Mouse (Mus musculus) small intestine, adult 2 months (tissue): ENCODE data around the gene Tsfm. TPM values are rescaled to one million over a fixed set of nuclear protein-coding genes. Genes with fewer than 3 reads are reported as not detected.

Source experiments
- H3K27ac ChIP-seq: fragments of 200-500 bp; 2 replicates; pipeline ENCODE4 v1.5.1; 2012; ENCODE audit warnings: low read depth, low read length, control low read depth, inconsistent platforms; ENCODE audit not compliant: insufficient read depth
- H3K27me3 ChIP-seq: fragments of 200-500 bp; 2 replicates; pipeline ENCODE4 v1.6.1; 2012; ENCODE audit warnings: mild to moderate bottlenecking, moderate library complexity, low read length, inconsistent platforms; ENCODE audit not compliant: control insufficient read depth, insufficient read depth
- H3K36me3 ChIP-seq: fragments of 200-500 bp; 2 replicates; pipeline ENCODE4 v1.6.1; 2012; ENCODE audit warnings: mild to moderate bottlenecking, low read length, control low read depth, inconsistent platforms; ENCODE audit not compliant: control insufficient read depth, insufficient read depth
- H3K4me1 ChIP-seq: fragments of 200-500 bp; 2 replicates; pipeline ENCODE4 v1.6.1; 2012; ENCODE audit warnings: low read length, inconsistent platforms, mixed read lengths; ENCODE audit not compliant: control insufficient read depth, insufficient read depth, insufficient read length
- H3K4me3 ChIP-seq: fragments of 200-500 bp; 2 replicates; pipeline ENCODE4 v1.5.1; 2012; ENCODE audit warnings: low read depth, mild to moderate bottlenecking, control low read depth, inconsistent platforms, low read length, moderate library complexity
- CTCF ChIP-seq: fragments of 200-500 bp; IDR thresholded peaks from 2 replicates; pipeline ENCODE4 v1.5.1; 2012; ENCODE audit warnings: low read depth, mild to moderate bottlenecking, control low read depth, inconsistent platforms, low read length, moderate library complexity, mixed read lengths; ENCODE audit not compliant: insufficient replicate concordance, insufficient read length; ENCODE audit errors: extremely low read depth
- POLR2A ChIP-seq: fragments of 200-500 bp; IDR thresholded peaks from 2 replicates; pipeline ENCODE4 v1.6.1; 2012; ENCODE audit warnings: low read depth, mild to moderate bottlenecking, control low read depth, inconsistent platforms, low read length, moderate library complexity
- WGBS: fragments of 180-500 bp; shearing (Covaris S2); methylation state at CpG from one replicate; pipeline ENCODE4 v1.1.7; 2018; 5-methylcytosine and 5-hydroxymethylcytosine counted together
- polyA plus RNA-seq: library from polyadenylated mRNA; depleted of rRNA; stranded (reverse); fragments of >200 nt; gene quantifications from 2 replicates; pipeline ENCODE4 v1.2.3, GENCODE M21; 2012

Gene Tsfm
- polyA plus RNA-seq, 1 experiment: 36.4 TPM

- no peak overlapping the region for H3K27ac ChIP-seq
Measured at GRCm38 (mm10) chr10:127002765-127003164, 27.9 kb downstream of the Tsfm start.

DNA sequence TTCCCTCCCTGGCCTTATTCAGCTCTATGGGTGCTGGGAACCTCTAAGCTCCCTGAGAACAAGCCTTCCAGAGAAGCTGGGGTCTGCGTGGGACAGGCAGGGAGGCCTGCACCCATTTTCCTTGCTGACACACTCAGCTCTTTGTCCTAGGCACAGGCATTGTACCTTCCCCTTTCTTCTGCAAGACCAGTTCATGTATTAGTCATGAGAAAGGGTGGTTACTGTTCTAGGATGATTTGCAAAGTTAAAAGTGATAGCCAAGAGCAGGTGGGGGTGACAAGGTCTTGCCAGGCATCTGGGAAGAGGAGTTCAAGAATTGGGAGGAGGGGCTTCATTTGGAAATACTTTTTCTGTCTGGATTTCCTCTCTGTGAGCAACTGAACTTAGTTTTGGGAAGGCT lies 28.6 kb downstream of the Tsfm start:
- no peak overlapping the region for H3K4me3 ChIP-seq
- TF ChIP-seq CTCF (no peak), POLR2A (no peak)
- H3K36me3 ChIP-seq: peaks cover 15% of the 10 kb centered on the region
- 69% methylated on average over 1 of the region's 1 CpGs for WGBS
- H3K27me3 ChIP-seq: no peaks in the 10 kb centered on the region
- no peak overlapping the region for H3K27ac ChIP-seq
- H3K4me1 ChIP-seq: peaks cover 3% of the 10 kb centered on the region

More at GRCm38 (mm10) chr10:127002765-127003164, 27.9 kb downstream of the Tsfm start:
- Histone ChIP-seq H3K4me1 (peaks cover 3% of the 10 kb centered on the region; the same call in 1 of the 2 replicates), H3K4me3 (no peak overlapping the region), H3K27me3 (no peaks in the 10 kb centered on the region), H3K36me3 (peaks cover 8% of the 10 kb centered on the region)
- 73% methylated on average over 5 of the region's 5 CpGs for WGBS
- TF ChIP-seq CTCF: no peak
- no peak for TF ChIP-seq POLR2A

DNA sequence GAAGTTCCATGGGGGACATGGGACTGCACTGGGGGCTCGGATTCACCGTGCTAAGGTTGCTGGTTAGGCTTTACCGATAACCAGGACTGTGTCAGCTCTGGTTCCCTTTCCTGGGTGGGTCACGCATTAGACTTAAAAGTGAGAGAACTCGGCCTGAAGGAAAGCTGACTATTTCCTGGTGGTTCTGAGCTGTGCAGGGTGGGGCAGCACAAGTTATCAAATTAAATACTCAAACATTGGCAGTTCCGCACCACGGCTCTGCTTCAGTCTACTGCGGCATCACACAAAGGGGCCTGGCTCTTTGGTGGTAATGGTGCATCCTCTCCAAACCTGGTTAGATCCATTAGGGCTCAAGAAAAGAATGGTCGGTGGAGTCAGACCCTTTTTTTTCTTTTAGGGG lies 29.3 kb downstream of the Tsfm start:
- peaks cover 3% of the 10 kb centered on the region for H3K4me1 ChIP-seq
- 36% methylated on average over 9 of the region's 9 CpGs for WGBS
- peaks cover 15% of the 10 kb centered on the region for H3K36me3 ChIP-seq
- H3K27me3 ChIP-seq: no peaks in the 10 kb centered on the region
- H3K27ac ChIP-seq: no peak overlapping the region
- no peak overlapping the region for H3K4me3 ChIP-seq
- TF ChIP-seq POLR2A: no peak
- no peak for TF ChIP-seq CTCF

GRCm38 (mm10) chr10:127000529-127000928 lies 30.1 kb downstream of the Tsfm start, which contains the start of gene Avil:
Gene Avil (plus strand): TSS chr10:127000709.
- no peaks in the 10 kb centered on the region for H3K27me3 ChIP-seq
- H3K36me3 ChIP-seq: peaks cover 20% of the 10 kb centered on the region
- WGBS: 53% methylated on average over 5 of the region's 5 CpGs
- TF ChIP-seq CTCF: no peak
- no peak for TF ChIP-seq POLR2A
- H3K27ac ChIP-seq: no peak within 1 kb of the TSS
- no peak within 1 kb of the TSS for H3K4me3 ChIP-seq
- H3K4me1 ChIP-seq: peaks cover 3% of the 10 kb centered on the region

DNA sequence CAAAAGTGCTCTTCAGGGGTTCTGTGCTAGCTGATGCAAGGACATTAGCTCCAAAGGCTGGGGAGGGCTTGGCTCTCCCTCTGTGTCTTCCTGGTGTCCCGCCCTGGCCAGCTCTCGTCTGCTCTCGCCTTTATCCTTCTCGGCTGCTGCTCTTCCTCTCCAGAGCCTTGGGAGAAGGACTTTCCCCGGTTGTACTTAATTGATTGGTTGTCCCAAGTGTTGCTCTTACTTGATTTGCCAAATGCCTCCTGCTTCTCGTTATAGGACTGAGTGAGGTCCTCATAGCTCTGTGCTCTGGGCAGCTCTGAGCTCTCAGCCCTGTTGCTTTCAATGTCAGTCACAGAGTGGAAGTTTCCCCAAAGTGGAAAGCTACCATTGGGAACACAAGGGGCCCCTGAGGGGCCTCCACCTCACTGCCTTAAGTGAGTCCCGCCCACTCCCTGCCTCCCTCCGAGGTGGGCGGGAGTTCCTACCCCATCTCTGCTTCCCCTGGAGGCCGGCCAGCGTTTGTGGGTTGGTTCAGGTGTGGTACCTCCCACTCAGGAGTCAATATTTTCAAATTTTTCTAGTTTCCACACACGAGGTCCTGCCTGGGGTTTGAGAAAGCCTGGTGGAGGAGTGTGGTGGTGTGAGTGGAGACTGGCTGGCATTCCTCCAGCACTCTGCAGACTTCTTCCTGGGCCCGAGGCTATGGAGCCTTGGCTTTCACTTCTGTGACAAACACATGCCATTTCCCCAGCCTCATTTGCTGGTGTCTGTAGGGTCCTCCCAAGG lies 33.1 kb downstream of the Tsfm start:
- WGBS: 54% methylated on average over 13 of the region's 13 CpGs
- Histone ChIP-seq H3K27me3 (no peaks in the 10 kb centered on the region), H3K27ac (no peak overlapping the region), H3K4me1 (peaks cover 3% of the 10 kb centered on the region), H3K36me3 (peaks cover 48% of the 10 kb centered on the region), H3K4me3 (no peak overlapping the region)
- TF ChIP-seq CTCF (no peak), POLR2A (no peak)

DNA sequence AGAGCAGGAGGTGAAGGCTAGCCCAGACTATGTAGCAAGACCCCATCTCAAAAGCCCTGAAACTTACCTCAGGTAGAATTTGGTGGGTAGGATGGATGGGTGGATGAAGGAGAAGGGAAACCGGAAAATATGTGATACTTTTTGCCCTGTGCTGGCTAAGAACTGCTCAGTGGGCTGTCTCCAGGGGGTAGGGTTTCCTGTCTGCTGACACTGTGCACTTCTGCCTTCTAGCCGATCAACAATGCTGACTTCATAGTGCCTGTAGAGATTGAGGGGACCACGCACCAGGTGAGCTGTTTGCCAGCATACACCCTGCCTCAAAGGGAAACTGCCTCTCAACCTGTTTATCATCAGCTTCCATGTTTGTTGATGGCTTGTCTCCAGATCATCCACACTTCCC lies 37.0 kb downstream of the Tsfm start:
- 78% methylated on average over 3 of the region's 3 CpGs for WGBS
- H3K36me3 ChIP-seq: peaks cover 57% of the 10 kb centered on the region

DNA sequence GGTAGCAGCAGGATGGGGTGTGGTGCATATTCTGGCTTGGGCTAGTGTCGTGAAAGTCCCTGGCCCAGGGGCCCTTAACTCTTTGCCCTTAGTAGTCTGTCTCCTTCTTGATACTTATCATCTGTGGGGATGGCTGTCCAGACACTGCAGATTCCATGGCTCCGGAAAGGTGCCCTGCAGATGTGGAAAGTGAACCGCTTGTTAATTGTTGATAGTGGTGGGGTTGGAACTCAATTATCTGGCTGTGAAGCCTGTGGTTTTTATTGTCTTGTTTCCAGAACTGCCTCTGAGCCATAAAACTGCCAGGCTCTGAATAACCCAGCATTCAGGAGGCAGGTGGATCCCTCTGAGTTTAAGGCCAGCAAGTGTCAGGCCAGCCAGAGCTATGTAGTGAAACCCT lies 39.0 kb downstream of the Tsfm start:
- H3K4me3 ChIP-seq: no peak overlapping the region
- WGBS: 50% methylated on average over 3 of the region's 3 CpGs
- no peaks in the 10 kb centered on the region for H3K27me3 ChIP-seq
- no peak overlapping the region for H3K27ac ChIP-seq
- H3K36me3 ChIP-seq: peaks cover 43% of the 10 kb centered on the region
- H3K4me1 ChIP-seq: peaks cover 15% of the 10 kb centered on the region
- no peak for TF ChIP-seq CTCF
- no peak for TF ChIP-seq POLR2A

More for the DNA sequence above, 37.0 kb downstream of the Tsfm start:
- no peak overlapping the region for H3K4me3 ChIP-seq
- no peaks in the 10 kb centered on the region for H3K27me3 ChIP-seq
- peaks cover 6% of the 10 kb centered on the region for H3K4me1 ChIP-seq
- TF ChIP-seq POLR2A: no peak
- no peak overlapping the region for H3K27ac ChIP-seq
